Mouse (Mus musculus): ENCODE measurements around the gene Lrrc45. TPM values are rescaled to one million over a fixed set of nuclear protein-coding genes. Genes with fewer than 3 reads are reported as not detected.

Gene Lrrc45
- polyA plus RNA-seq, 1 experiment: 34.3 TPM

DNA sequence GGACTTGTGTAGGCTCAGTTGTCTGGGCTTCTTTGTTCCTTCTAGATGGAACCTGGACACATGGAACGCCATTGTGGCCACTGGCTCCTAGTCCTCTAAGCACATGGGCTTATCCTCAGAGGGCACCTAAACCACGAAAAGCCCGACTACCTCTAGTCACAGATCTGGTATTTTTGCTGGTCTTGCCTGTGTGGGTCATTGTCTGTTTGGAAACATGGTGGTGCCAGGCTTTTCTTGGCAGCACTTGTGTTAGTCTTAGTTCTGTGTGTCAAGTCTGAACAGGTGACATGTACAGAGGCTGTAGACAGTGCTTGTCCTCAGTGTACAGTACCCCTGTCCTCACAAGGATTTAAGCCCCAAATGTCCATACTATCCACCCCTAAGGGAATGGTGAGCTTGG, 30.2 kb upstream of the Lrrc45 start:
- Histone ChIP-seq H3K4me1 (ENCODE audit: control insufficient read depth, insufficient read depth, low read length) (peaks cover 15% of the 10 kb centered on the region), H3K27ac (ENCODE audit: insufficient read depth, low read depth, low read length) (no peak overlapping the region), H3K4me3 (ENCODE audit: insufficient read depth, low read length) (no peak overlapping the region)
- no peak for TF ChIP-seq CTCF (IDR thresholded peaks at IDR 0.05; ENCODE audit: low read depth, low read length)
- TF ChIP-seq POLR2A (IDR thresholded peaks at IDR 0.05; ENCODE audit: borderline replicate concordance, low read depth, low read length): no peak

DNA sequence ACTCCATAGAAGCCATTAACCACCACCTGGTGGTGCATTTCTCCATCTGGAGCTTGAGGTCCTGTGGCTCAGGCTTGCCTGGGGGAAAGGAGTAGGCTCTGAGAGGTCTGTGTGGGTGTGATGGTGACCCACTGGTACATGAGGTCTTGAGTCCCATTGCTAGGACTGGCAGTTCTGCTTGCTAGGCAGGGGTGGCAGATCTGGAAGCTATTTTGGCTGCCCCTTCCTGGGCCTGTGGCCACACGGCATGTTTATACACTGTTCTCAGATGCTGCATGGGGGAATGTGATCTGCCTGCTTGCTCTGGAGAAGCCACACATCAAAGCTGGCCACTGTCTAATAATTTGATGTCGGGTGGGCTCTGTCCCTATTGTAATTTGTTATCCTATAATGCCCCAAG, 29.6 kb upstream of the Lrrc45 start:
- TF ChIP-seq POLR2A (IDR thresholded peaks at IDR 0.05; ENCODE audit: borderline replicate concordance, low read depth, low read length) (no peak), CTCF (IDR thresholded peaks at IDR 0.05; ENCODE audit: low read depth, low read length) (no peak)
- Histone ChIP-seq H3K4me3 (ENCODE audit: insufficient read depth, low read length) (no peak overlapping the region), H3K27ac (ENCODE audit: insufficient read depth, low read depth, low read length) (no peak overlapping the region), H3K4me1 (ENCODE audit: control insufficient read depth, insufficient read depth, low read length) (peaks cover 15% of the 10 kb centered on the region)

DNA sequence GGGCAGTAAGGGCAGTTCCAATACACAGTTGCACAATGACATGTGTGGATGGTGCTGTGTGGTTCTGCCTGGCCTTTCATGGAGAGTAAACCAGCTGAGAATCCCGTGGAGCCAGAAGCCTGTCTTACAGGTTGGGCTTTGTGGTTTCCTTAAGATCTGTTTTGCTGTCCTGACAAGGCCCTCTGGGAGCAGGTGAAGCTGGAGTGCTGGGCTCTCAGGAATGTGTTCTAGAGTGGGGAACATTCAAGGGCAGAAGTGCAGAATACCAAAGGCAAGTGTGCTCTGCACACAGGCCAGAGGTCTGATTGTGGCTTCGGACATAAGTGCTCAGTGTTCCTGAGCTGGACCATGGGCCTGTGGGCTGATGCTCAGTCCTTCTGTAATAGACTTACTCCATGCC, 29.1 kb upstream of the Lrrc45 start:
- H3K4me1 ChIP-seq (ENCODE audit: control insufficient read depth, insufficient read depth, low read length): peaks cover 18% of the 10 kb centered on the region
- no peak overlapping the region for H3K27ac ChIP-seq (ENCODE audit: insufficient read depth, low read depth, low read length)
- no peak for TF ChIP-seq CTCF (IDR thresholded peaks at IDR 0.05; ENCODE audit: low read depth, low read length)
- no peak for TF ChIP-seq POLR2A (IDR thresholded peaks at IDR 0.05; ENCODE audit: borderline replicate concordance, low read depth, low read length)
- no peak overlapping the region for H3K4me3 ChIP-seq (ENCODE audit: insufficient read depth, low read length)

DNA sequence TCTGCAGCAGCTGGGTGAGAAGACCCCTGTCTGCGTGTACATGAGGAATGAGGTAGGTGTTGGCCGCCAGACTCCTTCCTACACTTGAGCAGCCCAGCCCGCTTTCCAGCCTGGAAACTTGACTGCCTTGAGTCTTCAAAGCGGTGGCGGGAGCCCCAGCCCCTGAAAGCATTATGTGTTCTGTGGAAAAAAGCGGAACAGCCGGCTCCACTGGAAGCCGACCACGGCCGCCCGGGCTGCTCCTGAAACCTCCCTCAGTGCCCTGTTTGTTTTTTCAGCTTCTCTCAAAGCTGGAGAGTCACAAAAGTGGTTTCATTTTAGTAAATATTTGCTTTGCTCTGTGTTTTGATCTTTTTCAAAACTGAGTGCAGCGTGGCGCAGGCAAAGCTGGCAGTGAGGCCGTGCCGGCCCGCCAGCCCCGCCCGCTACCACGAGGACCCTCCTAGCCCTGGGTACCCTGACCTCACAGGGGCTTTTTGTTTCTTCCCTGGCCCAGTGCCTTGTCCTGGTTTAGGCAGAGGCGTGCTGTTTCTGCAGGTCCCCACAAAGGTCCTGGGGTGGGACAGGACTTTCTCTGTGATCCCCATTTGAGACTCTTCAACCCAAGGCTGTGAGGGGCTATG, 27.0 kb upstream of the Lrrc45 start:
- H3K4me3 ChIP-seq (ENCODE audit: insufficient read depth, low read length): no peak overlapping the region
- no peak for TF ChIP-seq POLR2A (IDR thresholded peaks at IDR 0.05; ENCODE audit: borderline replicate concordance, low read depth, low read length)
- no peak for TF ChIP-seq CTCF (IDR thresholded peaks at IDR 0.05; ENCODE audit: low read depth, low read length)
- peaks cover 22% of the 10 kb centered on the region for H3K4me1 ChIP-seq (ENCODE audit: control insufficient read depth, insufficient read depth, low read length)
- H3K27ac ChIP-seq (ENCODE audit: insufficient read depth, low read depth, low read length): no peak overlapping the region

- Histone ChIP-seq H3K4me3 (ENCODE audit: insufficient read depth, low read length) (no peak overlapping the region), H3K27ac (ENCODE audit: insufficient read depth, low read depth, low read length) (peak overlapping the region; percentile 24; the same call in 1 of the 2 replicates), H3K4me1 (ENCODE audit: control insufficient read depth, insufficient read depth, low read length) (peaks cover 27% of the 10 kb centered on the region)
- TF ChIP-seq CTCF (IDR thresholded peaks at IDR 0.05; ENCODE audit: low read depth, low read length): no peak
- TF ChIP-seq POLR2A (IDR thresholded peaks at IDR 0.05; ENCODE audit: borderline replicate concordance, low read depth, low read length): no peak
Observed at GRCm38 (mm10) chr11:120689365-120689764, 24.4 kb upstream of the Lrrc45 start.

- Histone ChIP-seq H3K27ac (ENCODE audit: insufficient read depth, low read depth, low read length) (peak overlapping the region; percentile 28), H3K4me3 (ENCODE audit: insufficient read depth, low read length) (no peak overlapping the region), H3K4me1 (ENCODE audit: control insufficient read depth, insufficient read depth, low read length) (peaks cover 35% of the 10 kb centered on the region)
- no peak for TF ChIP-seq CTCF (IDR thresholded peaks at IDR 0.05; ENCODE audit: low read depth, low read length)
- no peak for TF ChIP-seq POLR2A (IDR thresholded peaks at IDR 0.05; ENCODE audit: borderline replicate concordance, low read depth, low read length)
Observed at GRCm38 (mm10) chr11:120692471-120693011, 21.2 kb upstream of the Lrrc45 start.

GRCm38 (mm10) chr11:120693461-120693860, 20.3 kb upstream of the Lrrc45 start:
- TF ChIP-seq POLR2A (IDR thresholded peaks at IDR 0.05; ENCODE audit: borderline replicate concordance, low read depth, low read length): no peak
- TF ChIP-seq CTCF (IDR thresholded peaks at IDR 0.05; ENCODE audit: low read depth, low read length): no peak
- H3K4me3 ChIP-seq (ENCODE audit: insufficient read depth, low read length): no peak overlapping the region

DNA sequence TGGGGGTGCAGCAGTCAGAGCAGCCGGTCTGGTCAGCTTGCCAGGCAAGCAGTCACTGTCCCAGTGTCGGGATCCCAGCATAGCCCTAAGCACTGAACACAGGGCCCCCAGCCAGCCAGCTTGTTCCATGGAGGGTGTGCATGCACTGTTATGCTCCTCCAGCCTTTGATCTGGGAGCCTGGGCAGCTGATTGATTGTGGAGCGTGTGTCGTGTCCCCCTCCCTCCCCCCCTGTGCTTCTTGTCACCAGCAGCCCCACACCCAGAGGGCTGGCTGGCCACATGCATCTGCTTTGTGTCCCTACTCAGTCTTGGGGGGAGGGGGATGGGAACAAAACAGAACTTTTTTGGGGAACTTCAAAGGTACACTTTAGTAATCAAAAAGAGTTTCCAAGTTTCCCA, 18.5 kb upstream of the Lrrc45 start:
- TF ChIP-seq CTCF (IDR thresholded peaks at IDR 0.05; ENCODE audit: low read depth, low read length) (no peak), POLR2A (IDR thresholded peaks at IDR 0.05; ENCODE audit: borderline replicate concordance, low read depth, low read length) (no peak)
- H3K4me1 ChIP-seq (ENCODE audit: control insufficient read depth, insufficient read depth, low read length): peaks cover 43% of the 10 kb centered on the region
- no peak overlapping the region for H3K4me3 ChIP-seq (ENCODE audit: insufficient read depth, low read length)
- no peak overlapping the region for H3K27ac ChIP-seq (ENCODE audit: insufficient read depth, low read depth, low read length)

More at GRCm38 (mm10) chr11:120693461-120693860, 20.3 kb upstream of the Lrrc45 start:
- Histone ChIP-seq H3K27ac (ENCODE audit: insufficient read depth, low read depth, low read length) (no peak overlapping the region), H3K4me1 (ENCODE audit: control insufficient read depth, insufficient read depth, low read length) (peaks cover 42% of the 10 kb centered on the region)

GRCm38 (mm10) chr11:120695641-120696040, 18.1 kb upstream of the Lrrc45 start:
- Histone ChIP-seq H3K4me3 (ENCODE audit: insufficient read depth, low read length) (no peak overlapping the region), H3K4me1 (ENCODE audit: control insufficient read depth, insufficient read depth, low read length) (peaks cover 44% of the 10 kb centered on the region), H3K27ac (ENCODE audit: insufficient read depth, low read depth, low read length) (no peak overlapping the region)
- no peak for TF ChIP-seq CTCF (IDR thresholded peaks at IDR 0.05; ENCODE audit: low read depth, low read length)
- no peak for TF ChIP-seq POLR2A (IDR thresholded peaks at IDR 0.05; ENCODE audit: borderline replicate concordance, low read depth, low read length)

DNA sequence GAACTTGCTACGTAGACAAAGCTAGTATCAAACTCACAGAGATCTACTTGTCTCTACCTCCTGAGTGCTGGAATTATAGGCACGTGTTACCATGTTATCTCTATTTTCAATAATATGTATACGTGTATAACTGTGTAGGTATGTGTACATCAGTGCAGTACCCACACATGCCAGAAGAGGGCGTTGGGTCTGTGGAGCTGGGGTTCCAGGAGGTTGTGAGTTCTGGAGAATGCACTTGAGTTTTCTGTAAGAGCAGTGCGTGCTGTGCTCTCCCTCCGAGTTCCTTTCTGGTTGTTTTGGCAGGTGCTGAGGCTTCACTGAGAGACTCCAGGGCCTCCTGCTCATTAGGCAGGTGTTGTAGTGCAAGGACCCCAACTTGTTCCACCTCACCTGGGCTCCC, 17.2 kb upstream of the Lrrc45 start:
- H3K27ac ChIP-seq (ENCODE audit: insufficient read depth, low read depth, low read length): no peak overlapping the region
- H3K4me1 ChIP-seq (ENCODE audit: control insufficient read depth, insufficient read depth, low read length): peaks cover 45% of the 10 kb centered on the region
- TF ChIP-seq CTCF (IDR thresholded peaks at IDR 0.05; ENCODE audit: low read depth, low read length): peak; percentile 25; the same call in 1 of the 2 replicates
- no peak for TF ChIP-seq POLR2A (IDR thresholded peaks at IDR 0.05; ENCODE audit: borderline replicate concordance, low read depth, low read length)
- H3K4me3 ChIP-seq (ENCODE audit: insufficient read depth, low read length): no peak overlapping the region
